Mouse (Mus musculus): Measurements from ENCODE around the gene Tsr3. TPM values are rescaled to one million over a fixed set of nuclear protein-coding genes. Genes with fewer than 3 reads are reported as not detected.

The Tsr3 gene
- polyA plus RNA-seq (2014; fragmentation: Nextera tagmentation; extraction: Ambion mirVana) = 49.3 and 51.1 TPM in 2 replicates

DNA sequence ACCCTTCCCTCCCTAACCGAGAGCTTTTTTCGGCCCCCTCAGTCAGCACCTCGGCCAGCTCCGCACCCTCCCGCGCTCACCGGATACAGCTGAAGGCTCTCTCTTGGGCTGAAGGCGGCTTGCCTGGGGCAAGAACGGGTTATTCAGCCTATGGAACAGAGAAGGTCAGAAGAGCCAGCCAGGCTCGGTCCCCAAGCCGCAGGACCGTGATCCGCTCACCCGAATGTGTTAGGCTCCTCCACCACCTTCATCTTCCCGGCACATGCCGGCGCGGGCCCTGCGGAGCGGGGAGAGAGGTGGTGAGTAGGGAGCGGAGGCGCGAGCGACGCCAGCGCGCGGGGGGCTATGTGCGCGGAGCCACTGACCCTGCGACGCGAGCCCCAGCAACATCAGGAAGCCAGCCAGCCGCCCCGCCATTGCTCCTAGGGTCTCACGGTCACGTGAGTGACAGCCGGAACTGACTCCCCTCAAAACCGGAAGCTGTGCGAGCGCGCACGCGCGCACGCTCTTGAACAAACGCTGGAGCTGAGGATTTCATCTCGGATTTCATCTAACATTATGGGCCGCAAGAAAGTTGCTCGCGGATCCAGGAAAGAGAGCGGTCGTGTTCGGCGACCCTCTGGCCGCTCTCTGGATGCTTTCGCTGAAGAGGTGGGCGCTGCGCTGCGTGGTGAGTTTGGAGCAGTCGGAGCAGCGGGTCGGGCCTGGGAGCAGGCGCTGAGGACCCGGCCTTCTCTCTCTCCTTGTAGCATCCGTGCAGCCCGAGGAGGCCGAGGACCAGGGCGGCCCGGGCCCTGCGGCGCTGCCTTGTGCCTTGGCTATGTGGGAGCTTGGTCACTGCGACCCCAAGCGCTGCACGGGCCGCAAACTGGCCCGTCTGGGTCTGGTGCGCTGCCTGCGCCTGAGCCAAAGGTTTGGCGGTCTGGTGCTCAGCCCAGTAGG is at the start of gene Tsr3, which contains the start of gene Gnptg:
Tsr3 (plus strand) TSS at position 476 of the 942 bp plus-strand sequence.
Gnptg (minus strand) TSS at position 430 of the 942 bp plus-strand sequence.
- Histone ChIP-seq H3K9me3 (ENCODE audit: control insufficient read depth, low read length) (no peaks in the 10 kb centered on the region), H3K27ac (ENCODE audit: low read depth, low read length) (peak within 1 kb of the TSS; percentile 73), H3K4me3 (ENCODE audit: low read depth, low read length) (peak within 1 kb of the TSS; percentile 99), H3K27me3 (replicated peaks; ENCODE audit: control insufficient read depth, insufficient read depth, low read length) (no peaks in the 10 kb centered on the region), H3K4me2 (peak within 1 kb of the TSS; percentile 96), H3K36me3 (ENCODE audit: control insufficient read depth, insufficient read depth, low read length) (peaks cover 24% of the 10 kb centered on the region), H3K4me1 (replicated peaks; ENCODE audit: control insufficient read depth, insufficient read depth, low read length) (peaks cover 10% of the 10 kb centered on the region), H3K9ac (ENCODE audit: low read depth, low read length) (peak within 1 kb of the TSS; percentile 95)
- WGBS = under 1% methylated on average over 80 of the region's 80 CpGs
- ATAC-seq (replicated peaks; ENCODE audit: low FRiP score) (peak; percentile 88), DNase-seq (ENCODE audit: low spot score) (peak; percentile 86)

DNA sequence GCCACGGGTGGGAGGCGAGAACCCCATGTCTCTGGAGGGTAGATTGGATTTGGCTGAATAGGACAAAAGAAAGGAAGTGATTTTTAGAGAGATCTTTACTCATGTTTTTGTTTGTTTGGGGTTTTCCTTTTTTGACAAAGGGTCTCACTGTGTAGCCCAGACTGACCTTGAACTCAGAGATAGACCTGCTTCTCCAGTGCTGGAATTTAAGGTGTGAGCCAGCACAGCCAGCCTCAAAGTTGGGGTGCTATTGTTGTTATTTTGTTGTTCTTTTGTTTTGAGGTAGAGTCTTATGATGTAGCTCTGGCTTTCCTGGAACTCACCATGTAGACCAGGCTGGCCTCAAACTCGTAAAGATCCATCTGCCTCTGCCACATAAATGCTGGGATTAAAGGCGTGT is 37.6 kb upstream of the Tsr3 start:
- Histone ChIP-seq H3K36me3 (ENCODE audit: control insufficient read depth, insufficient read depth, low read length) (peaks cover 43% of the 10 kb centered on the region), H3K27ac (ENCODE audit: low read depth, low read length) (no peak overlapping the region), H3K9ac (ENCODE audit: low read depth, low read length) (no peak overlapping the region), H3K4me2 (no peak overlapping the region), H3K4me1 (replicated peaks; ENCODE audit: control insufficient read depth, insufficient read depth, low read length) (no peaks in the 10 kb centered on the region), H3K9me3 (ENCODE audit: control insufficient read depth, low read length) (no peaks in the 10 kb centered on the region), H3K27me3 (replicated peaks; ENCODE audit: control insufficient read depth, insufficient read depth, low read length) (no peaks in the 10 kb centered on the region), H3K4me3 (ENCODE audit: low read depth, low read length) (no peak overlapping the region)
- ATAC-seq (replicated peaks; ENCODE audit: low FRiP score) (no peak), DNase-seq (ENCODE audit: low spot score) (no peak)
- 84% methylated on average over 4 of the region's 4 CpGs for WGBS

DNA sequence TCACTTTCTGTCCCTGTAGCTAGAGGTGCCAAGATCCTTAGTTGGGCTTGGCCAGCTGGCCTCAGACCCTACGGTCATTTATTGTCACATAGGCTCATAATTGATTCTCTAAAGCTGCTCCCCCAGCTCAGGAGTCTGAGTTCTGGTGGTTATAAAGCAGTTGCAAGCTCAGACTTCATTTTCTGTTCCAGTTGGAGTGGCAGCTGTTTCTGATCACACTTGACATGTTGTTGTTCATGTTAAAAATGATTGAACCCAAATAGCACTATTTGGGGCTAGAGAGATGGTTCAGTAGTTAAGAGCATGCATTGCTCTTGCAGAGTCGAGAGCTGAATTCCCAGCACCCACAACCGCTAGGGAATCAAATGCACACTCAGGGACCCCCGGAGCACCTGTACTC is 30.0 kb upstream of the Tsr3 start:
- ATAC-seq (replicated peaks; ENCODE audit: low FRiP score) (no peak), DNase-seq (ENCODE audit: low spot score) (no peak)
- Histone ChIP-seq H3K27ac (ENCODE audit: low read depth, low read length) (no peak overlapping the region), H3K27me3 (replicated peaks; ENCODE audit: control insufficient read depth, insufficient read depth, low read length) (no peaks in the 10 kb centered on the region), H3K4me2 (no peak overlapping the region), H3K9me3 (ENCODE audit: control insufficient read depth, low read length) (no peaks in the 10 kb centered on the region), H3K36me3 (ENCODE audit: control insufficient read depth, insufficient read depth, low read length) (peaks cover 37% of the 10 kb centered on the region), H3K9ac (ENCODE audit: low read depth, low read length) (no peak overlapping the region), H3K4me3 (ENCODE audit: low read depth, low read length) (no peak overlapping the region), H3K4me1 (replicated peaks; ENCODE audit: control insufficient read depth, insufficient read depth, low read length) (no peaks in the 10 kb centered on the region)
- 95% methylated on average over 4 of the region's 4 CpGs for WGBS

DNA sequence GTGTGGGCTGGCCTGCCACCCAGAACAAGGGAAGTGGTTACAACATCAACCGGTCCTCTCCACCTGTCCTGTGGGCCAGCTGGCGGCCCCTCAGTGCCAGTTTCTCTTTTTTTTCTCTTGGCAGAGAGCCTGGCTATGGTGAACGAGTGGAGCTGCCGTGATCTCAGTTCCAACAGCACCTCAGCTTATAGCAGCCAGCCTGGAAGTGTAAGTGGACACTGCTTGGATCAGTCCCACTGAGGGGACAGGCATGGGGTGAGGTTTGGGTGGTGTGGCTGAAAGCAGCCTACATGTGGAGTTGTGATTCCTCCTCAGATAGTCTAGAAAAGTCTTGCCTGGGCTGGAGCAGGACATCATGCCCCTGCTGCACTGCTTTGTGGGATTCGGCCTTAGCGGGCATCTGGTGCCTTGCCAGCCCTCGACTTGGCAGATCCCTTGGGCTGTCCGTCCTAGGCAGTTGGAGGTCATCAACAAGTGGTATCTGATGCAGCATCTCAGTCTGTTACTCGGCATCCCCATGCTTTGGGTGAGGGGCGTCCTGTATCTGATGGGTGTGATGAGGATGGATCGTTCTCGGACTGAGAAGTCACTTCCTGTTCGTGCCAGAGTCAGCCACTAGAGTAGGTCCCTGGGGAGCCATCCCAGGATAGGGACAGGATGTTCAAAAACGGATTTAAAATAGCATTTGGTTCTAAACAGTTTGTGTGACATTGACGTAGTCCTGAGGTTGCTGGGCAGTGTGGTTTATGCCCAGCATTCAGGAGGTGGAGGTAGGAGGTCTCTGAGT is 29.1 kb upstream of the Tsr3 start:
- no peak overlapping the region for H3K9ac ChIP-seq (ENCODE audit: low read depth, low read length)
- H3K27me3 ChIP-seq (replicated peaks; ENCODE audit: control insufficient read depth, insufficient read depth, low read length) = no peaks in the 10 kb centered on the region
- no peak overlapping the region for H3K4me2 ChIP-seq
- no peak overlapping the region for H3K27ac ChIP-seq (ENCODE audit: low read depth, low read length)
- no peaks in the 10 kb centered on the region for H3K9me3 ChIP-seq (ENCODE audit: control insufficient read depth, low read length)
- DNase-seq (ENCODE audit: low spot score) (no peak), ATAC-seq (replicated peaks; ENCODE audit: low FRiP score) (no peak)
- no peak overlapping the region for H3K4me3 ChIP-seq (ENCODE audit: low read depth, low read length)
- WGBS = 85% methylated on average over 15 of the region's 15 CpGs
- peaks cover 36% of the 10 kb centered on the region for H3K36me3 ChIP-seq (ENCODE audit: control insufficient read depth, insufficient read depth, low read length)
- no peaks in the 10 kb centered on the region for H3K4me1 ChIP-seq (replicated peaks; ENCODE audit: control insufficient read depth, insufficient read depth, low read length)

DNA sequence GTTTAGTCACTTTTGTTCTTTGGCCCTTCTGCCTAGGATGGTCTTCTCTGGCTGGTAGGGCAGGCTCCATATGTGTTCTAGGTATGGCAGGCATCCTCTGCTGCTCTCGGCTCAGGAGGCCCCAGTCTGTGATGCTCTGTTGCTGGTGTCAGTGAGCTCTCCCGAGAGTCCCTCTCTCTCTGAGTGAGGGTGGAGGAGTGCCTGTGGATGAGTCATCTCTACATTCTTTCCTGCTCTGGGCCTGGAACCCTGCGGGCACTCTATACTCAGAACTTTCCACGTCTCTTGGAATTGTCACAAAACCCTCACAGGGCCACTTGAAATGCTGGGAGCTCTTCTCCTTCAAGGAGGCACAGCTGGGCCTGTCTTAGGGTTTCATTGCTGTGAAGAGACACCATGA is 28.3 kb upstream of the Tsr3 start:
- ATAC-seq (replicated peaks; ENCODE audit: low FRiP score) (no peak), DNase-seq (ENCODE audit: low spot score) (no peak)
- Histone ChIP-seq H3K27ac (ENCODE audit: low read depth, low read length) (no peak overlapping the region), H3K4me2 (no peak overlapping the region), H3K36me3 (ENCODE audit: control insufficient read depth, insufficient read depth, low read length) (peaks cover 35% of the 10 kb centered on the region), H3K4me3 (ENCODE audit: low read depth, low read length) (no peak overlapping the region), H3K9me3 (ENCODE audit: control insufficient read depth, low read length) (no peaks in the 10 kb centered on the region), H3K27me3 (replicated peaks; ENCODE audit: control insufficient read depth, insufficient read depth, low read length) (no peaks in the 10 kb centered on the region), H3K4me1 (replicated peaks; ENCODE audit: control insufficient read depth, insufficient read depth, low read length) (no peaks in the 10 kb centered on the region), H3K9ac (ENCODE audit: low read depth, low read length) (no peak overlapping the region)
- 78% methylated on average over 4 of the region's 4 CpGs for WGBS

DNA sequence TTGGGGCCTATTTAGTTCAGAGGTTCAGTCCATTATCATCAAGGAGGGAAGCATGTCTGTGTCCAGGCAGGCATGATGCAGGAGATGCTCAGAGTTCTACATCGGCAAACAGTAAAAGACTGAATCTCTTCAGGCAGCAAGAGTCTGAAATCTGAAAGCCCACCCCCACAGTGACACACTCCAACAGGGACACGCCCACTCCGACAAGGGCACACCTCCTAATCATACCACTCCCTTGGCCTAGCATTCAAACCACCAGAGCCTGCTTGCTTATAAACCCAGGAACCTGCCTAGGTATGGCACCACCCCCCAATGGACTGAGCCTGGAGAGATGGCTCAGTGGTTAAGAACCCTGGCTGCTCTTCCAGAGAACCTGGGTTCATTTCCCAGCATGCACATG is 24.5 kb upstream of the Tsr3 start:
- H3K4me1 ChIP-seq (replicated peaks; ENCODE audit: control insufficient read depth, insufficient read depth, low read length) = peaks cover under 1% of the 10 kb centered on the region; the same call in 1 of the 2 replicates
- H3K4me2 ChIP-seq = no peak overlapping the region
- H3K9ac ChIP-seq (ENCODE audit: low read depth, low read length) = no peak overlapping the region
- no peak for DNase-seq (ENCODE audit: low spot score)
- H3K27ac ChIP-seq (ENCODE audit: low read depth, low read length) = no peak overlapping the region
- no peaks in the 10 kb centered on the region for H3K9me3 ChIP-seq (ENCODE audit: control insufficient read depth, low read length)
- WGBS = 85% methylated on average over 3 of the region's 3 CpGs
- ATAC-seq (replicated peaks; ENCODE audit: low FRiP score) = no peak
- H3K4me3 ChIP-seq (ENCODE audit: low read depth, low read length) = no peak overlapping the region
- peaks cover 26% of the 10 kb centered on the region; the same call in 1 of the 2 replicates for H3K36me3 ChIP-seq (ENCODE audit: control insufficient read depth, insufficient read depth, low read length)
- no peaks in the 10 kb centered on the region for H3K27me3 ChIP-seq (replicated peaks; ENCODE audit: control insufficient read depth, insufficient read depth, low read length)

DNA sequence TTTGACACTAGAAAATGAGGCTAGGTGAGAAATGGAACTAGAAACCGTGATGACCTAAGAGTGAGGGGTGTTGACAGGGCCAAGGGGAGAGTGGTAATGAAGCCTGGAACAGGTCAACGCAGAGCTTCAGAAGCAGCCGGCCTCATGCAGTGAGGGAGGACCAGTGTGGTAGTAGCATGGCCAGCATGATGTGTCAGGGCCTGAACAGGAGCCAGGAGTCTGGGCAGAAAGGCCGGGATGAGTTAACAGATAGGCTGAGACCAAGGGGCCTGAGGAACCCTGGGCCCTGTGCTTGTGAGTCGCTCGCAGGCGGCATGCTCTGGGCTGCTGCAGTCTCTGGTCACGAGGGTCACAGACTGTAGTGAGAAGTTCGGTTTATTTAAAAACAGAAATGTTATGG is 21.0 kb upstream of the Tsr3 start:
- peaks cover 23% of the 10 kb centered on the region for H3K4me1 ChIP-seq (replicated peaks; ENCODE audit: control insufficient read depth, insufficient read depth, low read length)
- no peak overlapping the region for H3K27ac ChIP-seq (ENCODE audit: low read depth, low read length)
- ATAC-seq (replicated peaks; ENCODE audit: low FRiP score) = no peak
- H3K4me3 ChIP-seq (ENCODE audit: low read depth, low read length) = no peak overlapping the region
- no peaks in the 10 kb centered on the region for H3K27me3 ChIP-seq (replicated peaks; ENCODE audit: control insufficient read depth, insufficient read depth, low read length)
- H3K9ac ChIP-seq (ENCODE audit: low read depth, low read length) = no peak overlapping the region
- no peak for DNase-seq (ENCODE audit: low spot score)
- WGBS = 85% methylated on average over 9 of the region's 9 CpGs
- no peak overlapping the region for H3K4me2 ChIP-seq
- peaks cover 8% of the 10 kb centered on the region; the same call in 1 of the 2 replicates for H3K36me3 ChIP-seq (ENCODE audit: control insufficient read depth, insufficient read depth, low read length)
- no peaks in the 10 kb centered on the region for H3K9me3 ChIP-seq (ENCODE audit: control insufficient read depth, low read length)

DNA sequence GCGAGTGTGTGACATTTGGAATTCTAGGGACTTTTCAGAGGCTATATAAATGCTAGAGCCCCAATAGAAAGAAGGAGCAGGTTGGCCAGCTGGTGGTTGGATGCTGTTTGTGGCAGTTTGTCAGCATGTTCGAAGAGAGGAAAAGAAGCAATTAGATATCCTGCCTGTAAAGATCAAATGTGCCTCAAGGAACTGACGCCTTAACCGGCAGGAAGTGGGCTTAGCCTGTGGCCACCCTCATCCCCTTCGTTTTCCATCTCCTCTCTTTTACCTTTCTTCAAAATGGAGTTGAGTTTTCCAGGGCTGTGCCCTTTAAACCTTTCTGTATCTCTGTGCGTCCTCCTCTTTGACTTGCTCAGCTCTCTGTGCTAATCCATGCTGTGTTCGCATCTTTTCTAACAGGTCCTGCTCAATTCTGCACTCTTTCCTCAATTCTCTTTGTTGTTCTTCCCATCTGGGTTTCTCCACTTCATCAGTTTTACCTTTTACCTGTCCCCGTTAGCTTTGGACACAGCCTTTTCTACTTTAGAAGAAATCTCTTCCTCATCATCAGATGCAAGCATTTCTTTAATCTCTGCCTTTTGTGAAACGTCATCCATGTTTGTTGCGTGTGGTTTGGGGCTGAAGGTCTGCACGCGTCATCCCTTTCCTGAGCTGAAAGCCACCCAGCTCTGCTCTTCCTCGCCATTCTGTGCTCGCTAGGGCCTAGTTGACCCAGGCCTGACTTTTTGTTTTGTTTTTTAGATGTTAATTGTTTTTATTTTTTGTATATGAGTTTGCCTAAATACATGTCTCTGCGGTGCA is 20.3 kb upstream of the Tsr3 start:
- no peak overlapping the region for H3K27ac ChIP-seq (ENCODE audit: low read depth, low read length)
- H3K4me2 ChIP-seq = no peak overlapping the region
- no peak for ATAC-seq (replicated peaks; ENCODE audit: low FRiP score)

More for the DNA sequence above, 20.3 kb upstream of the Tsr3 start:
- 82% methylated on average over 15 of the region's 15 CpGs for WGBS
- H3K9me3 ChIP-seq (ENCODE audit: control insufficient read depth, low read length) = no peaks in the 10 kb centered on the region
- H3K36me3 ChIP-seq (ENCODE audit: control insufficient read depth, insufficient read depth, low read length) = peaks cover 5% of the 10 kb centered on the region; the same call in 1 of the 2 replicates
- H3K27me3 ChIP-seq (replicated peaks; ENCODE audit: control insufficient read depth, insufficient read depth, low read length) = no peaks in the 10 kb centered on the region
- DNase-seq (ENCODE audit: low spot score) = no peak
- peaks cover 30% of the 10 kb centered on the region for H3K4me1 ChIP-seq (replicated peaks; ENCODE audit: control insufficient read depth, insufficient read depth, low read length)
- no peak overlapping the region for H3K4me3 ChIP-seq (ENCODE audit: low read depth, low read length)
- no peak overlapping the region for H3K9ac ChIP-seq (ENCODE audit: low read depth, low read length)

Data from liver, embryonic 11.5 days (tissue).